Mouse (Mus musculus): ENCODE results near the gene Cutal.

GRCm38 (mm10) chr2:34882757-34883156 lies 8.6 kb downstream of the Cutal start:
- TF ChIP-seq ZNF384 (IDR thresholded peaks at IDR 0.05; ENCODE audit: low read depth, low read length) (no peak), POLR2A (IDR thresholded peaks at IDR 0.05; ENCODE audit: control insufficient read depth in 1 of 2, insufficient read depth in 1 of 2, low read depth in 1 of 2, low read length in 2 of 2, poor library complexity in 1 of 2) (no peak), CTCF (IDR thresholded peaks at IDR 0.05 in 2 of 3, conservative IDR thresholded peaks at IDR 0.05 in 1 of 3; ENCODE audit: control insufficient read depth in 1 of 3, insufficient read depth in 1 of 3, low read depth in 2 of 3, low read length in 3 of 3, poor library complexity in 1 of 3, severe bottlenecking in 1 of 3) (no peak), RCOR1 (IDR thresholded peaks at IDR 0.05; ENCODE audit: low read depth, low read length) (no peak), TBP (IDR thresholded peaks at IDR 0.05; ENCODE audit: low read depth, low read length) (no peak), HCFC1 (IDR thresholded peaks at IDR 0.05; ENCODE audit: low read depth, low read length) (no peak), E2F4 (IDR thresholded peaks at IDR 0.05; ENCODE audit: borderline replicate concordance, low read depth, low read length) (no peak), GATA1 (IDR thresholded peaks at IDR 0.05; ENCODE audit: low read depth, low read length) (no peak), USF2 (IDR thresholded peaks at IDR 0.05; ENCODE audit: borderline replicate concordance in 1 of 2, insufficient read depth in 1 of 2, low read depth in 1 of 2, low read length in 2 of 2) (no peak), GABPA (IDR thresholded peaks at IDR 0.05; ENCODE audit: low read depth, low read length) (no peak), UBTF (IDR thresholded peaks at IDR 0.05; ENCODE audit: borderline replicate concordance, insufficient read depth, low read depth, low read length) (no peak), POLR2AphosphoS2 (IDR thresholded peaks at IDR 0.05; ENCODE audit: low read length) (no peak), EP300 (IDR thresholded peaks at IDR 0.05; ENCODE audit: low read depth in 1 of 2, low read length in 2 of 2) (no peak), MXI1 (IDR thresholded peaks at IDR 0.05; ENCODE audit: low read depth, low read length) (no peak)

All from MEL (cell line).